Mouse (Mus musculus) heart, embryonic 14.5 days (tissue): ENCODE results near the gene Nectin1. TPM values are rescaled to one million over a fixed set of nuclear protein-coding genes. Genes with fewer than 3 reads are reported as not detected.

Source experiments
- ATAC-seq: fragments of 200-750 bp; cut with Nextera tagmentation; 2 replicates; pipeline ENCODE4 v1.8.0; 2017; ENCODE audit warnings: low read depth, moderate TSS enrichment; ENCODE audit not compliant: insufficient number of reproducible peaks, insufficient read depth, low FRiP score
- H3K27ac ChIP-seq, 2 experiments: fragments of 200-500 bp in 1 of 2; fragments of 300-500 bp in 1 of 2; sonication (generic) in 1 of 2; replicated peaks in 1 of 2; 2 replicates each; pipeline ENCODE4 v1.5.1; 2012 to 2014; ENCODE audit warnings: low read depth in 2 of 2, low read length in 2 of 2, control low read depth in 1 of 2, mild to moderate bottlenecking in 1 of 2, mixed read lengths in 1 of 2; ENCODE audit not compliant: control insufficient read depth in 1 of 2, insufficient read depth in 1 of 2
- H3K27me3 ChIP-seq: fragments of 300-500 bp; sonication (generic); 2 replicates; pipeline ENCODE4 v1.6.1; 2014; ENCODE audit warnings: mild to moderate bottlenecking, low read length, control low read depth; ENCODE audit not compliant: control insufficient read depth, insufficient read depth
- H3K36me3 ChIP-seq: fragments of 300-500 bp; sonication (generic); 2 replicates; pipeline ENCODE4 v1.6.1; 2014; ENCODE audit warnings: mild to moderate bottlenecking, control low read depth, low read length, mixed read lengths; ENCODE audit not compliant: control insufficient read depth, insufficient read depth
- H3K4me1 ChIP-seq, 2 experiments: fragments of 200-500 bp in 1 of 2; fragments of 300-500 bp in 1 of 2; sonication (generic) in 1 of 2; 2 replicates each; pipeline ENCODE4 v1.6.1; 2012 to 2014; ENCODE audit warnings: low read length in 2 of 2, control low read depth in 1 of 2, mixed read lengths in 1 of 2; ENCODE audit not compliant: control insufficient read depth in 2 of 2, insufficient read depth in 2 of 2
- H3K4me2 ChIP-seq: fragments of 300-500 bp; sonication (generic); 2 replicates; pipeline ENCODE4 v1.6.1; 2014; ENCODE audit warnings: mild to moderate bottlenecking, low read length
- H3K4me3 ChIP-seq, 2 experiments: fragments of 200-500 bp in 1 of 2; fragments of 300-500 bp in 1 of 2; sonication (generic) in 1 of 2; 2 replicates each; pipeline ENCODE4 v1.5.1; 2012 to 2014; ENCODE audit warnings: low read length in 2 of 2, mild to moderate bottlenecking in 2 of 2, control low read depth in 1 of 2, low read depth in 1 of 2, moderate library complexity in 1 of 2; ENCODE audit not compliant: control insufficient read depth in 1 of 2, insufficient read depth in 1 of 2
- H3K9ac ChIP-seq: fragments of 300-500 bp; sonication (generic); 2 replicates; pipeline ENCODE4 v1.6.1; 2014; ENCODE audit warnings: mild to moderate bottlenecking, low read length
- H3K9me3 ChIP-seq: fragments of 300-500 bp; sonication (generic); 2 replicates; pipeline ENCODE4 v1.6.1; 2016; ENCODE audit warnings: low read length, control low read depth; ENCODE audit not compliant: control insufficient read depth
- WGBS: fragments of 180-500 bp; shearing (Covaris S2); extraction: QIAGEN DNeasy Blood & Tissue Kit; methylation state at CpG from one replicate; pipeline ENCODE4 v1.1.7; 2014; 5-methylcytosine and 5-hydroxymethylcytosine counted together
- polyA plus RNA-seq: library from polyadenylated mRNA; unstranded; fragments of >200 nt; fragmentation: Nextera tagmentation; extraction: Ambion mirVana; gene quantifications from 2 replicates; pipeline ENCODE4 v1.2.1, GENCODE M21; 2014

The Nectin1 gene
- 1.5 and 1.9 TPM in 2 replicates for polyA plus RNA-seq

GRCm38 (mm10) chr9:43743647-43744137 is at the start of gene Nectin1:
Gene Nectin1, plus strand, starts transcription at chr9:43743984.
- H3K9ac ChIP-seq: peak within 1 kb of the TSS; percentile 84
- H3K27me3 ChIP-seq: peaks cover 13% of the 10 kb centered on the region
- H3K36me3 ChIP-seq: no peaks in the 10 kb centered on the region
- no peaks in the 10 kb centered on the region for H3K9me3 ChIP-seq
- H3K4me2 ChIP-seq: peak within 1 kb of the TSS; percentile 98
- H3K27ac ChIP-seq: peak within 1 kb of the TSS; percentile 77 to 88
- ATAC-seq: peak; percentile 91
- WGBS: 1% methylated on average over 36 of the region's 51 CpGs
- peaks cover 12 to 28% of the 10 kb centered on the region in 2 experiments; a peak in 3 of 4 replicates for H3K4me1 ChIP-seq
- H3K4me3 ChIP-seq: peak within 1 kb of the TSS; percentile 76 to 82

GRCm38 (mm10) chr9:43698080-43698712 is 45.6 kb upstream of the Nectin1 start:
- H3K9ac ChIP-seq: no peak overlapping the region
- 13% methylated on average over 8 of the region's 8 CpGs for WGBS
- H3K27me3 ChIP-seq: no peaks in the 10 kb centered on the region
- H3K36me3 ChIP-seq: no peaks in the 10 kb centered on the region
- H3K4me1 ChIP-seq: no peaks in the 10 kb centered on the region
- ATAC-seq: no peak
- no peaks in the 10 kb centered on the region for H3K9me3 ChIP-seq
- H3K4me2 ChIP-seq: no peak overlapping the region
- H3K4me3 ChIP-seq: no peak overlapping the region
- no peak overlapping the region for H3K27ac ChIP-seq

- H3K27me3 ChIP-seq: no peaks in the 10 kb centered on the region
- no peaks in the 10 kb centered on the region for H3K4me1 ChIP-seq
- ATAC-seq: no peak
- H3K9me3 ChIP-seq: no peaks in the 10 kb centered on the region
- 73% methylated on average over 10 of the region's 10 CpGs for WGBS
- no peaks in the 10 kb centered on the region for H3K36me3 ChIP-seq
- H3K27ac ChIP-seq: no peak overlapping the region
- H3K4me3 ChIP-seq: no peak overlapping the region
- H3K4me2 ChIP-seq: no peak overlapping the region
- H3K9ac ChIP-seq: no peak overlapping the region
Measured at GRCm38 (mm10) chr9:43698841-43699240, 44.9 kb upstream of the Nectin1 start.

GRCm38 (mm10) chr9:43699417-43700225 is 44.2 kb upstream of the Nectin1 start:
- H3K9me3 ChIP-seq: no peaks in the 10 kb centered on the region
- no peaks in the 10 kb centered on the region for H3K27me3 ChIP-seq
- no peak overlapping the region for H3K4me2 ChIP-seq
- H3K4me3 ChIP-seq: no peak overlapping the region
- no peaks in the 10 kb centered on the region for H3K36me3 ChIP-seq
- 61% methylated on average over 11 of the region's 11 CpGs for WGBS
- no peak overlapping the region for H3K27ac ChIP-seq
- ATAC-seq: no peak
- H3K4me1 ChIP-seq: no peaks in the 10 kb centered on the region
- no peak overlapping the region for H3K9ac ChIP-seq

GRCm38 (mm10) chr9:43700226-43700579 is 43.6 kb upstream of the Nectin1 start:
- Histone ChIP-seq H3K4me1 (no peaks in the 10 kb centered on the region), H3K4me2 (no peak overlapping the region), H3K4me3 (no peak overlapping the region), H3K9ac (no peak overlapping the region), H3K27me3 (no peaks in the 10 kb centered on the region), H3K36me3 (no peaks in the 10 kb centered on the region), H3K27ac (no peak overlapping the region), H3K9me3 (no peaks in the 10 kb centered on the region)
- ATAC-seq: no peak
- 72% methylated on average over 3 of the region's 3 CpGs for WGBS

GRCm38 (mm10) chr9:43701748-43702147 is 42.0 kb upstream of the Nectin1 start:
- Histone ChIP-seq H3K27me3 (no peaks in the 10 kb centered on the region), H3K9ac (no peak overlapping the region), H3K4me2 (no peak overlapping the region), H3K4me1 (no peaks in the 10 kb centered on the region), H3K36me3 (no peaks in the 10 kb centered on the region), H3K4me3 (no peak overlapping the region), H3K27ac (no peak overlapping the region), H3K9me3 (no peaks in the 10 kb centered on the region)
- no peak for ATAC-seq

- H3K9ac ChIP-seq: no peak overlapping the region
- no peaks in the 10 kb centered on the region for H3K9me3 ChIP-seq
- H3K27me3 ChIP-seq: no peaks in the 10 kb centered on the region
- ATAC-seq: no peak
- no peaks in the 10 kb centered on the region for H3K36me3 ChIP-seq
- 61% methylated on average over 4 of the region's 4 CpGs for WGBS
- H3K4me1 ChIP-seq: no peaks in the 10 kb centered on the region
- H3K27ac ChIP-seq: no peak overlapping the region
- no peak overlapping the region for H3K4me2 ChIP-seq
- H3K4me3 ChIP-seq: no peak overlapping the region
Measured at GRCm38 (mm10) chr9:43707571-43707970, 36.2 kb upstream of the Nectin1 start.
